Mouse (Mus musculus) limb, embryonic 13.5 days (tissue): Measurements from ENCODE around the gene Fbh1. TPM values are rescaled to one million over a fixed set of nuclear protein-coding genes. Genes with fewer than 3 reads are reported as not detected.

ENCODE experiments used
- polyA plus RNA-seq: library from polyadenylated mRNA; unstranded; fragments of >200 nt; fragmentation: Nextera tagmentation; extraction: Ambion mirVana; gene quantifications from 2 replicates; pipeline ENCODE4 v1.2.1, GENCODE M21; 2015

Gene Fbh1
- polyA plus RNA-seq, 1 experiment from 2014 or later, result 144 TPM

Other genes starting within 250 kb of the Fbh1 start
- 16.5 and 17.8 TPM in 2 replicates for gene Pfkfb3, start 223.5 kb downstream of the Fbh1 start, polyA plus RNA-seq
- gene Rbm17, start 173.4 kb downstream of the Fbh1 start, polyA plus RNA-seq, result 172 TPM in 2 replicates
- not detected in 2 replicates for gene Gm17490, start 151.3 kb downstream of the Fbh1 start, polyA plus RNA-seq
- gene Il2ra, start 134.8 kb downstream of the Fbh1 start, polyA plus RNA-seq, result not detected in 2 replicates
- 1.6 and 2.1 TPM in 2 replicates for gene Il15ra, start 72.3 kb downstream of the Fbh1 start, polyA plus RNA-seq
- gene Ankrd16, start 294 bp upstream of the Fbh1 start, polyA plus RNA-seq, result 49.0 and 54.5 TPM in 2 replicates